Mouse (Mus musculus) midbrain, embryonic 16.5 days (tissue): Measurements from ENCODE around the gene Mcm10. TPM values are rescaled to one million over a fixed set of nuclear protein-coding genes. Genes with fewer than 3 reads are reported as not detected.

Experiments
- ATAC-seq: fragments of 200-750 bp; cut with Nextera tagmentation; 2 replicates; pipeline ENCODE4 v1.8.0; 2017; ENCODE audit warnings: moderate TSS enrichment
- H3K27ac ChIP-seq: fragments of 300-500 bp; sonication (generic); 2 replicates; pipeline ENCODE4 v1.5.1; 2014; ENCODE audit warnings: mild to moderate bottlenecking, low read length, mixed read lengths
- H3K27me3 ChIP-seq: fragments of 300-500 bp; sonication (generic); 2 replicates; pipeline ENCODE4 v1.6.1; 2014; ENCODE audit warnings: low read depth, low read length, mixed read lengths; ENCODE audit not compliant: control insufficient read depth, insufficient read depth
- H3K36me3 ChIP-seq: fragments of 300-500 bp; sonication (generic); 2 replicates; pipeline ENCODE4 v1.6.1; 2014; ENCODE audit warnings: mild to moderate bottlenecking, low read length, moderate library complexity, mixed read lengths; ENCODE audit not compliant: control insufficient read depth, insufficient read depth
- H3K4me1 ChIP-seq: fragments of 300-500 bp; sonication (generic); 2 replicates; pipeline ENCODE4 v1.6.1; 2014; ENCODE audit warnings: mild to moderate bottlenecking, low read length, mixed read lengths; ENCODE audit not compliant: control insufficient read depth, insufficient read depth
- H3K4me2 ChIP-seq: fragments of 300-500 bp; sonication (generic); 2 replicates; pipeline ENCODE4 v1.6.1; 2014; ENCODE audit warnings: mild to moderate bottlenecking, low read length, mixed read lengths
- H3K4me3 ChIP-seq: fragments of 300-500 bp; sonication (generic); 2 replicates; pipeline ENCODE4 v1.5.1; 2014; ENCODE audit warnings: low read depth, mild to moderate bottlenecking, low read length, moderate library complexity, mixed read lengths
- H3K9ac ChIP-seq: fragments of 300-500 bp; sonication (generic); 2 replicates; pipeline ENCODE4 v1.6.1; 2014; ENCODE audit warnings: low read depth, low read length, mixed read lengths
- H3K9me3 ChIP-seq: fragments of 300-500 bp; sonication (generic); replicated peaks from 2 replicates; pipeline ENCODE4 v1.6.1; 2014; ENCODE audit warnings: mild to moderate bottlenecking, low read length, mixed read lengths; ENCODE audit not compliant: control insufficient read depth, poor library complexity, severe bottlenecking
- WGBS: fragments of 180-500 bp; shearing (Covaris S2); extraction: QIAGEN DNeasy Blood & Tissue Kit; methylation state at CpG from one replicate; pipeline ENCODE4 v1.1.7; 2014; 5-methylcytosine and 5-hydroxymethylcytosine counted together
- polyA plus RNA-seq: library from polyadenylated mRNA; unstranded; fragments of >200 nt; fragmentation: Nextera tagmentation; extraction: Ambion mirVana; gene quantifications from 2 replicates; pipeline ENCODE4 v1.2.1, GENCODE M21; 2015

Gene Mcm10
- polyA plus RNA-seq, 1 experiment from 2014 or later = 3.0 TPM

GRCm38 (mm10) chr2:5035241-5035640, 22.6 kb upstream of the Mcm10 start:
- no peak for ATAC-seq
- no peak overlapping the region for H3K4me3 ChIP-seq
- no peaks in the 10 kb centered on the region for H3K27me3 ChIP-seq
- no peak overlapping the region for H3K9ac ChIP-seq
- no peak overlapping the region for H3K27ac ChIP-seq
- 0 out of 2 replicates have a peak, but pooled peaks cover 2% of the 10 kb centered on the region for H3K36me3 ChIP-seq
- H3K9me3 ChIP-seq = no peaks in the 10 kb centered on the region
- WGBS = 77% methylated on average over 9 of the region's 9 CpGs
- H3K4me1 ChIP-seq = no peaks in the 10 kb centered on the region
- H3K4me2 ChIP-seq = no peak overlapping the region

GRCm38 (mm10) chr2:5034801-5035200, 22.2 kb upstream of the Mcm10 start:
- no peak overlapping the region for H3K9ac ChIP-seq
- 89% methylated on average over 8 of the region's 8 CpGs for WGBS
- H3K9me3 ChIP-seq = no peaks in the 10 kb centered on the region
- no peaks in the 10 kb centered on the region for H3K4me1 ChIP-seq
- H3K36me3 ChIP-seq = 0 out of 2 replicates have a peak, but pooled peaks cover 2% of the 10 kb centered on the region
- H3K4me2 ChIP-seq = no peak overlapping the region
- ATAC-seq = no peak
- no peaks in the 10 kb centered on the region for H3K27me3 ChIP-seq
- no peak overlapping the region for H3K27ac ChIP-seq
- no peak overlapping the region for H3K4me3 ChIP-seq

- H3K27me3 ChIP-seq = no peaks in the 10 kb centered on the region
- H3K9ac ChIP-seq = no peak overlapping the region
Measured at GRCm38 (mm10) chr2:5033546-5034420, 21.2 kb upstream of the Mcm10 start.

GRCm38 (mm10) chr2:5032665-5033064, 20.1 kb upstream of the Mcm10 start:
- no peak overlapping the region for H3K4me2 ChIP-seq
- no peaks in the 10 kb centered on the region for H3K9me3 ChIP-seq
- no peak overlapping the region for H3K27ac ChIP-seq
- WGBS = 85% methylated on average over 5 of the region's 5 CpGs
- H3K36me3 ChIP-seq = 0 out of 2 replicates have a peak, but pooled peaks cover 2% of the 10 kb centered on the region
- no peak overlapping the region for H3K9ac ChIP-seq
- no peak overlapping the region for H3K4me3 ChIP-seq
- no peaks in the 10 kb centered on the region for H3K4me1 ChIP-seq
- no peak for ATAC-seq
- H3K27me3 ChIP-seq = no peaks in the 10 kb centered on the region

More at GRCm38 (mm10) chr2:5033546-5034420, 21.2 kb upstream of the Mcm10 start:
- H3K4me2 ChIP-seq = no peak overlapping the region
- 76% methylated on average over 11 of the region's 15 CpGs for WGBS
- no peaks in the 10 kb centered on the region for H3K9me3 ChIP-seq
- H3K4me1 ChIP-seq = no peaks in the 10 kb centered on the region
- ATAC-seq = no peak
- H3K36me3 ChIP-seq = 0 out of 2 replicates have a peak, but pooled peaks cover 2% of the 10 kb centered on the region
- no peak overlapping the region for H3K4me3 ChIP-seq
- H3K27ac ChIP-seq = no peak overlapping the region

- H3K9ac ChIP-seq = no peak overlapping the region
- H3K27me3 ChIP-seq = no peaks in the 10 kb centered on the region
- H3K4me2 ChIP-seq = no peak overlapping the region
- 79% methylated on average over 7 of the region's 7 CpGs for WGBS
- H3K27ac ChIP-seq = no peak overlapping the region
- no peak overlapping the region for H3K4me3 ChIP-seq
- H3K36me3 ChIP-seq = no peaks in the 10 kb centered on the region
- H3K9me3 ChIP-seq = no peaks in the 10 kb centered on the region
- no peak for ATAC-seq
- peaks cover 2% of the 10 kb centered on the region; the same call in 1 of the 2 replicates for H3K4me1 ChIP-seq
Measured at GRCm38 (mm10) chr2:5031215-5031614, 18.6 kb upstream of the Mcm10 start.

- no peak overlapping the region for H3K4me3 ChIP-seq
- WGBS = 87% methylated on average over 4 of the region's 4 CpGs
- no peak overlapping the region for H3K27ac ChIP-seq
- no peaks in the 10 kb centered on the region for H3K9me3 ChIP-seq
- no peaks in the 10 kb centered on the region for H3K36me3 ChIP-seq
- H3K27me3 ChIP-seq = no peaks in the 10 kb centered on the region
- no peak overlapping the region for H3K4me2 ChIP-seq
- H3K9ac ChIP-seq = no peak overlapping the region
- peaks cover 2% of the 10 kb centered on the region; the same call in 1 of the 2 replicates for H3K4me1 ChIP-seq
- no peak for ATAC-seq
Measured at GRCm38 (mm10) chr2:5029808-5030207, 17.2 kb upstream of the Mcm10 start.

- no peaks in the 10 kb centered on the region for H3K36me3 ChIP-seq
- no peak overlapping the region for H3K4me3 ChIP-seq
- H3K27ac ChIP-seq = no peak overlapping the region
- no peaks in the 10 kb centered on the region for H3K9me3 ChIP-seq
- no peak overlapping the region for H3K4me2 ChIP-seq
- WGBS = 91% methylated on average over 7 of the region's 7 CpGs
- H3K27me3 ChIP-seq = no peaks in the 10 kb centered on the region
- H3K9ac ChIP-seq = no peak overlapping the region
- H3K4me1 ChIP-seq = peaks cover 2% of the 10 kb centered on the region; the same call in 1 of the 2 replicates
- ATAC-seq = no peak
Measured at GRCm38 (mm10) chr2:5028047-5028446, 15.5 kb upstream of the Mcm10 start.

GRCm38 (mm10) chr2:5027057-5027456, 14.5 kb upstream of the Mcm10 start:
- Histone ChIP-seq H3K9me3 (no peaks in the 10 kb centered on the region), H3K4me1 (peaks cover 2% of the 10 kb centered on the region; the same call in 1 of the 2 replicates), H3K4me3 (no peak overlapping the region), H3K4me2 (no peak overlapping the region), H3K36me3 (no peaks in the 10 kb centered on the region), H3K9ac (no peak overlapping the region), H3K27me3 (no peaks in the 10 kb centered on the region), H3K27ac (no peak overlapping the region)
- 50% methylated on average over 6 of the region's 6 CpGs for WGBS
- ATAC-seq = no peak

- 46% methylated on average over 3 of the region's 4 CpGs for WGBS
- no peak overlapping the region for H3K9ac ChIP-seq
- H3K27ac ChIP-seq = no peak overlapping the region
- no peaks in the 10 kb centered on the region for H3K9me3 ChIP-seq
- H3K27me3 ChIP-seq = no peaks in the 10 kb centered on the region
- H3K4me2 ChIP-seq = no peak overlapping the region
- H3K4me3 ChIP-seq = no peak overlapping the region
- no peak for ATAC-seq
- peaks cover 2% of the 10 kb centered on the region; the same call in 1 of the 2 replicates for H3K4me1 ChIP-seq
- H3K36me3 ChIP-seq = no peaks in the 10 kb centered on the region
Measured at GRCm38 (mm10) chr2:5025162-5025733, 12.7 kb upstream of the Mcm10 start.
